Mouse (Mus musculus) T-cell, adult 2 months (primary cell): ENCODE results near the gene Ggt7.
"Not testable (repeated sequence)": the region's sequence is repeated elsewhere in the genome, so short reads cannot be mapped to it uniquely, and the experiment has no call there.

Experiments used
- DNase-seq: peaks from one replicate; pipeline ENCODE4 v3.0.0; 2022; ENCODE audit warnings: low spot score

Gene Ggt7

DNA sequence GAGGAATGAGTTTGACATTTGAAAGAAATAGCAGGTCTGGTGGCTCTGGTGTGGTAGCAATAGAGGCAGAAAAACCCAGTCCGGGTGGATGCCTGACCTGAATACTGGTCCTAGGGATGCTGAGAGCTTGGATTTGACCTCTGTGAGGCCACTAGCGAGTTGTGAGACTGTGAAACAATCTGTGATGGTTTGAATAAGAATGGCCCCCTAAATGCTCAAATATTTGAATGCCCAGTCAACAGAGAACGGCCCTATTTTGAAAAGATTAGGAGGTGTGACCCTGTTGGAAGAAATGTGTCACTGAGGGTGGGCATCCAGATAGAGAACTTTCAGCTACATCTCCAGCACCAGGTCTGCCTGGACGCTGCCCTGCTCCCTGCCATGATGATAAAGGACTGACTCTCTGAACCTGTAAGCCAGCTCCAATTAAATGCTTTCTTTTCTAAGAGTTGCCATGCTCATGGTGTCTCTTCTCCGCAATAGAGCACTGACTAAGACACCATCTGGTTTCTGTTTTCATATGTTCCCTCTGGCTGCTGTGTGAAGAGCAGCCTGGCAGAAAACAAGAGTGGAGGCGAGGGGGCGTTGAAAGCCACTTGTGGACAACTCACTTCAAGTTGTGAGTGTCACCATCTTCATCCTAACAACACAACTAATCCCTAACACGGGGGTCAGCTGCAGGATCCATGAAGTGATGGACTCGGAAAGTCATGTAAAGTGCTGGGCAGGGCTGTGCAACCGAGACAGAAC is 10.1 kb downstream of the Ggt7 start:
- no peak for DNase-seq

DNA sequence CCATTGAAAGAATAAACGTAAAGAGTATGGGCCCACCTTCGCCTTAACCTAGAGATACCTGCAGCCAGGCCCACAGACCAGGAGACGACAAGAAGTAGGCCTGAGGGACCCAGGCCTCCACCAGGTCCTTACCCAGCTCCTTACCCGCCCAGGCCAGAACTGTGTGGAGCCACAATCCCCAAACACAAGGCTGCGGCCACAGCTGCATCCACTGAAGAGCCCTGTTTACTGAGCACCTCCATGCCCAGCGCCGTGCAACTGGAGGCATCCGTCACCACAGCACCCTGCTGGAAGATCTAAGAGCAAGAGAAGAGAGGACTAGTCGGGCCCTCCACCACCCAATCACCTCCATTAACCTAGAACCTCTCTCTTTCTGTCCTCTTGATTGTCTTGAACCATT is 12.2 kb downstream of the Ggt7 start:
- DNase-seq: no peak

DNA sequence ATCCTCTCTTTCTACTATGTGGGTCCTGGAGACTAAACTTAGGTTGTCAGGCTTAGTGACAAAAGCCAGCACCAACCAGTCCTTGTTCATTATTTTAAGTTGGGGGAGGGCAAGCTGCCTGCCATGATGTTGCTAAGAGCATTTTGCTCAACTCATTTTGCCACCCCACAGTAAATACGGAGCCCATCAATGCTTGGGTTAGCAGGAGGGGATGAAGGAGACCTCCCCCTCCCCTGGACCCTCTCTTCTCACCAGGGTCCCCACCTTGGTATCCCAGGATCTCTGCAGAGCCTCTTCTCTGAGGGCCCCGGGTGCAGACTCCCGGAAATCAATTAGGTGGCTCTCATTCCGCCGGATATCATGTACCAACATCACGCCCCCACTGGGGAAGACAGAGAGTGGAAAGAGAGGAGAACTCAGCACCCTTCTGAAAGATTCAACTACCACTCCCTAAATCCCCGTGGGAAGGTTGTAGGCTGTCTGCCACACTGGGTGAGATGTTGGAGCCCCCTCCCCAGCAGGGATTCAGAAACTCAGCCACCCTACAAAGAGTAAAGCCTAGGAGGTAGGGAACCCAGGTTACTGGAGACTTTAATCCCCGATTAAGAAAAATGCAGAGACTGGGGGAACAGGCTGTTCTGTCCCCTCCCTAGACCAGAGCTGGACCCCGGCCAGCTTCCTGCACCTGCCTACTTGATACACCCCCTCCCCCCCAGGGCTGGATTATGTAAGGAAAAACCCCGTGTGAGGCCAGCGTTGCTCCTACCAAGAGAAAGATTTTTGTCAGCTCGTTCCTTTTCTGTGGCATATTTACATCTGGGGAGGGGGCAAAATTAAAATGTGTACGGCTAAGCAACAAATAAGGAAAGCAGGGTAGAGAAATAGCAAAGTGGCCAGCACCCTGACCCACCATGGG is 13.3 kb downstream of the Ggt7 start:
- no peak for DNase-seq

DNA sequence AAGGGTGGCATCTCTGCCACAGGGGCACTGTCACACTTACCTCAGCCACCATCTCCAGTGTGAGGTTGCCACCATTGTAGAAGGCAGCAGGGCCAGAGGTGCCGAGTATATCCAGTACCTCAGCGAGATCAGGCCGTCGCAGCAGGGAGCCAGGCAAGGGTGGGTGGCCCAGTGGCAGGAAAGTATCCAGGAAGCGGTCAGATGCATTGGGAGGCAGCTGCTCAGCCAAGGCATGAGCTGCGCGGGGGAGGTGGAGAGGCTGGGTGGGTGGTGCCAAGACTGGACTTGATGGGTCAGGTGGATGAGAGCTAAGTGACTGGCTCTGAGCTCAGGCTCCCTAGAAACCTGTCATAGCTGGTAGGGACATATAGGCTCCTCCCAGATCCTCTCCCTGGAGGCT is 15.4 kb downstream of the Ggt7 start:
- no peak for DNase-seq

DNA sequence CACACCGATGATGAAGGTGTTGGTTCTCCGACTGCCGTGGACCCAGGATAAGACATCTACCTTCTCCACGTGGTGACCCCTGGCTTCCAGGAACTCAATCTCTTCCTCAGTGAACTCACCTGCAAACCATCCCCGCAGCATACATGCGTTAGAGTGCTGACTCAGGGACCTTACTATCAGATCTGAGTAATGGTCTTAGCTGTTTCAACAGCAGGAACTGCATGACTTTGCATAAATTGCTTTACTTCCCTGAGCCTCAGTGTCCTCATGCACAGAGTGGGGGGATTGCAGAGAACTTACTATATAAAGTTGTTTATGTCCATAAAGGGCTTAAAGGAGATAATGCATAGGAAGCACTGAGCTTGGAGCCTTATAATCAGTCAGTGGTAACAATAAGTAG is 27.0 kb downstream of the Ggt7 start:
- DNase-seq: no peak

DNA sequence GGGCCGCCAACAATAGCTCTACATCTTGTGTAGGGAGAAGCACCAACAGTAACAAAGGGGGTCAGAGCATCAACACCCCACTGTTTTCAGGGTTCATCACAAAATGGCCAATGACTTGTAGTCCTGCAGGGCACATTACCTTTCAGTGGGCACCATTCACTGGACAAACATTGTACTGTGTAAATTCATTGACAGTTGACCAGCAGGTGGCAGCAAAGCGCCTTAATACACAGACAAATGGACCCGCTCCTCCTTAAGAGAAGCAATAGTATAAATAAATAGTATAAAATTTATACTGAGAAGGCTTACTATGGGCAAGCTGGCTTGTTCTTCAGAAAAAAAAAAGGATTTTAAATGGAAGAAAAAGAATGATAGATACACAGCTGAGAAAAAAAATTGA is 36.0 kb downstream of the Ggt7 start:
- peak; percentile 56 for DNase-seq

DNA sequence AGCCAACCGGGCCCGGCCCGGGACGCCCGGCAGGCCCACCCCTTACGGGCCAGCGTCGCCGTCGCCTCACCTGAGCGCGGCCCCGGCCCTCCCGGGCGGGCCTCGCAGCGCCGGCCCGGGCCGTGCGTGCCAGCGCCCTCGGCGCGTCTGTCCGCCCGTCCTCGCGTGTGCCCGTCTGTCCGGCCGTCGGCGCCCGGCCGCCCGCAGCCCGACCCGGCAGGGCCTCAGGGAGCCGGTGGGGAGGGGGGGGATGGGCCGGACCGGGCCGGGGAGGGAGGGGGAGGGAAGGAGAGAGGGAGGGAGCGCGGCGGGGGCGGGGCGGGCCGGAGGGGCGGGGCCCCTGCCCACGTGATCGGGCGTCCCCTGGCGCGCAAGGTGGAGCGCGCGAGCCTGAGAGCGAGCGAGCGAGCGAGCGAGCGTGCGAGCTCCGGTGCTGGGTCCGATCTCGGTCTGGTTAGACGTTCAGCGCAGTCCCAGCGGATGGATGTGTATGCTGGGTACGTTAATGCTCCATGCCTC is 44.4 kb downstream of the Ggt7 start, which contains the start of gene Ncoa6:
Gene Ncoa6, minus strand, starts transcription at position 325 of the 519 bp plus-strand sequence.
- DNase-seq: peak; percentile 54

DNA sequence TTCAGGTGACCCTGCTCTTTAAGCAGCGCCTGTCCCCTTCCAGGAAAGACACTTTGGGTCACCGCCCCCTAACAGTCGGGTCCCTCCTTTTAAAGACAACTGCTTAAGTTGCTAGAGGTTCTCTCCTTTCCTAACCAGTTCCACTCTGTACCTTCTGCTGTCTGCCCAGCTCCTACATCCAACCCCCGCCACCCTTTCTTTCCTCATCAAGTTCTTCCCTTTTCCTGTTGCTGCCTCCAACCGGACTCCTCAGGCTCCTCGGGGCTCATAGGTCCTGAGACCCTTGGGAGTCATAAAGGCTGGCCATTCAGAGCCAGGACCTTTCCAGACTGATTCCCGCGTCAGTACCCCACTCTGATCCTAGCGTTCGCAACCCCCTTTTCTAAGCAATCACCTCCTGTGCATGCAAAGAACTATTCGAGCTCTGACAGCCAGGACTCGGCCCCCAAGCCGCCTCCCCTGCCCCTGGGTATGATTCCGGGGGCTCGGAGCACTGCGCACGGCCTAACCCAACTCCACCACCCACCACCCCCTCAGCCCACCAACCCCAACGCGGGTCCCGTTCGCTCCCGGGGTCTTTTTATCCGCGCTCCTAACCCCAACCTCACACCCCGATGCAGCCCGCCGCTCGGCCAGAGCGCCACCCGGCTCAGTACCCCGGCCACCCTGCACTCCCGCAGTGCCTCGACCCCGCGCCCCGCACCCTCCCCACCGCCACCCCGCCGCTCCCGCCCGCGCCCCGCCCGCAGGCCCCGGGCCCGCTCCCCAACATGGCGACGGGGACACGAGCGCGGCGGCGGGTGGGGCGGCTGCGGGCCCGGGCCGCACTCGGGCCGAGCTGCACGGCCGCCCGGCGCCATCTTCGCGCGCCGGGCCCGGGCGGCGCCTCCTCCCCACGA is 45.1 kb downstream of the Ggt7 start:
- peak; percentile 30 for DNase-seq

DNA sequence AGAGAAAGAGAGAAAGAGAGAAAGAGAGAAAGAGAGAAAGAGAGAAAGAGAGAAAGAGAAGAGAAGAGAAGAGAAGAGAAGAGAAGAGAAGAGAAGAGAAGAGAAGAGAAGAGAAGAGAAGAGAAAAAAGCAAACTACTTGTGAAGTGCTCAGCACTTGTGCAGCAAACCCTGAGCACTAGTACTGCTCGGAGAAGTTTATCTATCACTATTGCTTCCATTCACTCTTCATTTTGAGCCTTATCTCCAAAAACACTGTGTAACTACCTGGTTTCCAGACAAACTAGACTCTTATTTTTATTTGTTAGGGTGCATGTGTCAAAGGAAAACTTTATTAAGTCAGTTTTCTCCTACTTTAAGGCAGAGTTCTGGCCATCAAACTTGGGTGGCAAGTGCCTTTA is 51.2 kb downstream of the Ggt7 start:
- DNase-seq: no peak

DNA sequence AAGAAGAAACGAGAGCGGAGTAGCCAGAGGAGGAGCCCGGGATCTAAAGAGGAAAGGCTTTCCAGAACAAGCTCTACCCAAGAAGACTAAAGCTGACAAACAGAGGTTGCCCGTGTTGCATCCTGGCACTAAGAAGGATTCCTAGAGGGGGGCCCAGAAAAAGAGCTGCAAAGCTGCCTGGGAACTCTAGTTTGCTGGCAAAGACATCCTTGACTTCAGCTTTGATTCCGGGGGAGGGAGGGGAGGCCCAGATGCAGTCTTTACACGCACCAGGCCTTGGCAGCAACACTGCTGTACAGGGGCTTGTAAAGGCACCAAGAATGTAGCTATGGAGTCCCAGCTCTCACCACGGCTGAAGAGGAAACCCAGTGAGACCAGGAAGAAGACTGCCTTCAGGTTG is 64.4 kb downstream of the Ggt7 start:
- DNase-seq: no peak

DNA sequence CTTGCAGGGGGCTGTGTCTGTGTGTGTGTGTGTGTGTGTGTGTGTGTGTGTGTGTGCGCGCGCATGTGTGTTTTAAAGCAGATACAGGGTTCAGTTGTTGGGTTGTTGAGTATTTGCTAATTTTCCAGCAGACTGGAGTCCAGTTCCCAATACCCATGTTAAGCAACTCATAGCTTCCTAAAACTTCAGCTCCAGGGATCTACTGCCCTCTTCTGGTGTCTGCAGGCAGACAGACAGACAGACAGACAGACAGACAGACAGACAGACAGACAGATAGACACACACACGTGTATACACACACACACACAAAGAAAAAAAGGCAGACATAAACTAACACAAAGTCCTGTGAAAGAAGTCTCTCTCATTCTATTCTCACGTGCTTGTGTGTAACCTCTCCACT is 66.8 kb downstream of the Ggt7 start:
- DNase-seq: no peak

DNA sequence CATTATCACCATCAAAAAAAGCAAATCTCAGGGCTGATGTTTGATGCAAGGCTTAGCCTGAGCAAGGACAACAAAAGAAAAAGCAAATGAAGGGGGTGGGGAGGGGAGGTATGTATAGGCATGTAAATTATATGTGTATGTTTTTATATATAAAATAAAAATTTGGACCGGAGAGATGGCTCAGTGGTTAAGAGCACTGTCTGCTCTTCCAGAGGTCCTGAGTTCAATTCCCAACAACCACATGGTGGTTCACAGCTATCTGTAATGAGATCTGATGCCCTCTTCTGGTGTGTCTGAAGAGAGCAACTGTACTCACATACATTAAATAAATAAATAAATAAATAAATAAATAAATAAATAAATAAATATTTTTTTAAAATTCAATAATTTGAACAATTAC is 70.1 kb downstream of the Ggt7 start:
- DNase-seq: not testable (repeated sequence)

DNA sequence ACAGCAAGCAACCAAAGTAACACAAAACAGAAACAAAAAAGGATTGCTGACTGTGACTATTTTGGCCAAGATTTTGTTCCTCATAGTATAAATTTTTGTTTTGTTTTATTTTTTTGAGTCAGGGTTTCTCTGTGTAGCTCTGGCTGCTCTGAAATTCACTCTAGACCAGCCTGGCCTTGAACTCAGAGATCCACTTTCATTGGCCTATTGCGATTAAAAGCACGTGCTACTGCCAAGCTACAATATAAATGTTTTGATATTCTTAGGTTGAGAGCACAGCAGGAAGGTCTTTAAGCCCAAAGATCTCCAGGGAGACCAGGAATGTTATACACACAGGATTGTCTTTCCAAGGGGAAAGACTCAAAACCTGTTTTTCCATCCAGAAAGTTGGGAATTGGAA is 74.6 kb downstream of the Ggt7 start:
- no peak for DNase-seq

DNA sequence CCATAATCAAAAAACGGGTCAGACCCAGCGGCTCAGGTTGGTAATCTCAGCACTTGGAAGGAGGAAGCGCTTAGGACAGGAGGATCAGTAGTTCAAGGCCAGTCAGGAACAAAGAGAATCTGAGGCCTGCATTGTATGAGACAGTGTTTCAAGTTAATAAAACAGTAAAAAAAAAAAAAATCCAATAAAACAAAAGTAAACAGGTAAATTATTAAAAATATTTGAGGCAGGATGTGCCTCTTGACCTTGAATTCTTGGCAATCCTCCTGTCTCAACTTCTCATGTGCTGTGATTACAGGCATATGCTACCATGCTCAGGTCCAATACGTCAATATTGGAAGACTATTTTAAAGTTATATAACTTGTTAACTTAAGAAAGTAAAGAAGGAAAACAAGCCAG is 75.1 kb downstream of the Ggt7 start:
- DNase-seq: no peak
